Mouse (Mus musculus): ENCODE data around the gene Tspo.

Gene Tspo

DNA sequence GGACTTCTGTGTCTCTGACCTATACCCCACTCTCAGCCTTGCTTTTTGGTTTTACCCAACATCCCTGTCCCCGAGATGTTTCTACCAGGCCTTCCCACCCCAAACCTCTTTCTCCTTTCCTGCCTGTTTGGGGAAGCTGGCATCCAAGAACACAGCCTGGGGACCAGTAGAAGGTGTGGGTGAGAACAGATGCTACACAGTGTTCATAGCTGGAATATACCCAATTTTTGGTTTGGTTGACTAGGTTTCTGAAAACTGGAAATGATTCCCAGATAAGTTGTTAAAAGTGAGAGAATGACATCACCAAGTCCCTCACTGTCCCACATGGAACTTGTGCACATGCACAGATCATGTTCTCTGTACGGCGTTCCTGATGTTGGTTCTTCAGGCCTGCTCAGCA is 51.9 kb downstream of the Tspo start:
- no peak for DNase-seq (ENCODE audit: inconsistent age in 2 of 2, low spot score in 1 of 2)
